Mouse (Mus musculus) intestine, embryonic 14.5 days (tissue): Measurements from ENCODE around the gene Robo1. TPM values are rescaled to one million over a fixed set of nuclear protein-coding genes. Genes with fewer than 3 reads are reported as not detected.

Experiments
- ATAC-seq: fragments of 200-750 bp; cut with Nextera tagmentation; replicated peaks from 2 replicates; pipeline ENCODE4 v1.8.0; 2017; ENCODE audit warnings: low read depth, moderate number of reproducible peaks, moderate TSS enrichment, moderate library complexity; ENCODE audit not compliant: low FRiP score, low TSS enrichment
- DNase-seq: peaks from one replicate; pipeline ENCODE4 v3.0.0-alpha.2; 2018; ENCODE audit warnings: low spot score
- H3K27ac ChIP-seq: fragments of 300-500 bp; sonication (generic); 2 replicates; pipeline ENCODE4 v1.5.1; 2014; ENCODE audit warnings: low read depth, mild to moderate bottlenecking, control low read depth
- H3K27me3 ChIP-seq: fragments of 300-500 bp; sonication (generic); replicated peaks from 2 replicates; pipeline ENCODE4 v1.6.1; 2014; ENCODE audit warnings: low read length, control low read depth; ENCODE audit not compliant: control insufficient read depth, insufficient read depth
- H3K36me3 ChIP-seq: fragments of 300-500 bp; sonication (generic); 2 replicates; pipeline ENCODE4 v1.6.1; 2014; ENCODE audit warnings: low read length, control low read depth; ENCODE audit not compliant: control insufficient read depth, insufficient read depth
- H3K4me1 ChIP-seq: fragments of 300-500 bp; sonication (generic); replicated peaks from 2 replicates; pipeline ENCODE4 v1.6.1; 2014; ENCODE audit warnings: low read length, control low read depth, mixed read lengths; ENCODE audit not compliant: control insufficient read depth, insufficient read depth
- H3K4me2 ChIP-seq: fragments of 300-500 bp; sonication (generic); 2 replicates; pipeline ENCODE4 v1.6.1; 2014; ENCODE audit warnings: low read length
- H3K4me3 ChIP-seq: fragments of 300-500 bp; sonication (generic); 2 replicates; pipeline ENCODE4 v1.5.1; 2014; ENCODE audit warnings: low read depth, low read length, control low read depth, mixed read lengths
- H3K9ac ChIP-seq: fragments of 300-500 bp; sonication (generic); 2 replicates; pipeline ENCODE4 v1.6.1; 2014; ENCODE audit warnings: mild to moderate bottlenecking, low read length
- H3K9me3 ChIP-seq: fragments of 300-500 bp; sonication (generic); 2 replicates; pipeline ENCODE4 v1.6.1; 2016; ENCODE audit warnings: low read length, control low read depth; ENCODE audit not compliant: control insufficient read depth
- WGBS: fragments of 180-500 bp; shearing (Covaris S2); extraction: QIAGEN DNeasy Blood & Tissue Kit; methylation state at CpG from one replicate; pipeline ENCODE4 v1.1.7; 2014; 5-methylcytosine and 5-hydroxymethylcytosine counted together
- polyA plus RNA-seq: library from polyadenylated mRNA; unstranded; fragments of >200 nt; fragmentation: Nextera tagmentation; extraction: Ambion mirVana; gene quantifications from 2 replicates; pipeline ENCODE4 v1.2.1, GENCODE M21; 2014

Gene Robo1
- polyA plus RNA-seq, 1 experiment from 2014 or later: 24.1 TPM

DNA sequence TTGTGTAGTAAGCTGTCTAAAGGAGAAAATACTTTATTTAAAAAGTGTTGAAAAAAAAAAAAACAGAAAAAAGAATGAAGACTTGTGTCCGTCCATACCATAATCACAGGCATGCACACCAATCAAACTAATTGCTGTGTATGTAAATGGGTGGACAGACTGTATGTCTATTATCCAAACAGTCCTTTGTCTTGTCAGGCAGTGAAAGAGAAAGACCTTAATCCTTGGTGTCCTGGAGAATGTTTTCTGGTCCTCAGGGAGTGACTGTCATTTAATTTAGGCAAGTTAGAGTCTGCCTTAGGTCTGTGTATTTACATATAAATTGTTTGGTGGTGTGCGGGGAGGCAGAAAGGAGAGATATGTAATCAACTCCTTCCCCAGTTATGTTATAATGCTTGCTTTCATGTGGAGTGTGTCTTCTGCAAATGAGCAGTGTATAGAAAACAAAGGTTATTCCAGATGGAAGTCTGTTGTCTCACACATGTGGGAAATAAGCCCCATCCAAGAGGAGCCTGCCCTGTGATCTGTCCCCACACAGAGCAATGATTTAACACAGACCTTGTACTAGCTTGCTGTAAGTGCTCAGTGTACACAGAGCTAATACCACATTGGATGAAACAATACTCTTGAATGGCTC lies 162.0 kb downstream of the Robo1 start:
- Histone ChIP-seq H3K9ac (no peak overlapping the region), H3K36me3 (no peaks in the 10 kb centered on the region), H3K4me1 (peaks cover 2% of the 10 kb centered on the region; the same call in 1 of the 2 replicates), H3K4me2 (no peak overlapping the region), H3K9me3 (no peaks in the 10 kb centered on the region), H3K27ac (no peak overlapping the region), H3K27me3 (no peaks in the 10 kb centered on the region), H3K4me3 (no peak overlapping the region)
- DNase-seq (no peak), ATAC-seq (no peak)
- 20% methylated on average over 2 of the region's 2 CpGs for WGBS

- Histone ChIP-seq H3K4me3 (no peak overlapping the region), H3K27me3 (no peaks in the 10 kb centered on the region), H3K36me3 (no peaks in the 10 kb centered on the region), H3K4me2 (no peak overlapping the region), H3K4me1 (no peaks in the 10 kb centered on the region), H3K27ac (no peak overlapping the region), H3K9me3 (no peaks in the 10 kb centered on the region), H3K9ac (no peak overlapping the region)
- WGBS: 49% methylated on average over 6 of the region's 6 CpGs
- no peak for ATAC-seq
- DNase-seq: no peak
Observed at GRCm38 (mm10) chr16:72510716-72511199, 202.7 kb downstream of the Robo1 start.

DNA sequence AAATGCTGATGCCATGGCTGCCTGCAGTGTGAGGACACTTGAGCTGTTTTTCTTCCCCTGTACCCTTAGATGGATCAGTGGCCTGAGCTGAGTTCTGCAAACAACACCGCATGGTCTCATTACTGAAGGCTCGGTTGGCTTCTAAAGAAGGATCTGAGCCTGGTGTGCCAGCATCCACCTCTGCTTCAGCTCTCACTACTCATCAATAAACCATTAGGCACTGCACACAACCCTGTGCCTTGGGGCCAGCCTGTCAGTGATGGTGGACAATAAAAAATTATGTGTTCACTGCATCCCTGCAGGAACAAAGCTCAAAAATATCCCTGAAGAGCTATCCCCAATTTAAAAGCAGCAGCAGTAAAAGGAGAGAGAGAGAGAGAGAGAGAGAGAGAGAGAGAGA lies 223.2 kb downstream of the Robo1 start:
- no peak overlapping the region for H3K9ac ChIP-seq
- H3K9me3 ChIP-seq: no peaks in the 10 kb centered on the region
- WGBS: 83% methylated on average over 2 of the region's 2 CpGs
- H3K36me3 ChIP-seq: no peaks in the 10 kb centered on the region
- no peak for ATAC-seq
- no peaks in the 10 kb centered on the region for H3K27me3 ChIP-seq
- H3K4me3 ChIP-seq: no peak overlapping the region
- H3K4me1 ChIP-seq: no peaks in the 10 kb centered on the region
- no peak for DNase-seq
- no peak overlapping the region for H3K27ac ChIP-seq
- H3K4me2 ChIP-seq: no peak overlapping the region

DNA sequence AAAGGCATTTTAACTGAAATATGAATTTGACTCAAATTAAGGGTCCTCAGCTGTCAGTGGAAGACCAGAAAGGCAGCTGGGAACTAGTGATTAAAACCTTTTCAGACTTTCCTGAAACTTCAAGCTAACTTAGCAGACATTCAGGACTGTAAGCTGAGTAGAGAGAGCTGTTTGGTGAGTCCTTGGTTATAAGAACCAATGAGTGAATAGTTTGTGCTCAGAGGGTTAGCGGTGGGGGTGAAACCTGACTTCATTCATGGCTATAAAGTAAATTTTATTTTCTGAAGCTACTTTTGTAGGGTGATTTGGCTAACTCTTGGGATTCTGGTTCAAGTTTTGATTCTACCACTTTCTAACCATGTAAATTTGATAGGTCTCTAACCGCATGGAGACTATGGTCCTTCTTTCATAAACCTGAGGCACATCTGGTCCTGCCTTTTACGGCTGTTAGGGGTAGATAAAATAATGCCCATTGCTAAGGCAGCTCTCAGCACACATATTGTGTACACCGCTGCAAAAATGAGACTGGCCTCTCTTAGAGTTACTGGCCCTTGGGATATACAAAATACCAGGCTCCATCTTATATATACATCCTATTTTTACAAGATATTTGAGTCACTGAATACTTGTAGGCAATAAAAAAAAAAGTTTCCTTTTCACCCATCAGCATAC lies 225.9 kb downstream of the Robo1 start:
- DNase-seq: no peak
- WGBS: 92% methylated on average over 4 of the region's 4 CpGs
- Histone ChIP-seq H3K27me3 (no peaks in the 10 kb centered on the region), H3K9ac (no peak overlapping the region), H3K36me3 (no peaks in the 10 kb centered on the region), H3K4me3 (no peak overlapping the region), H3K4me1 (no peaks in the 10 kb centered on the region), H3K4me2 (no peak overlapping the region), H3K27ac (no peak overlapping the region), H3K9me3 (no peaks in the 10 kb centered on the region)
- ATAC-seq: no peak

DNA sequence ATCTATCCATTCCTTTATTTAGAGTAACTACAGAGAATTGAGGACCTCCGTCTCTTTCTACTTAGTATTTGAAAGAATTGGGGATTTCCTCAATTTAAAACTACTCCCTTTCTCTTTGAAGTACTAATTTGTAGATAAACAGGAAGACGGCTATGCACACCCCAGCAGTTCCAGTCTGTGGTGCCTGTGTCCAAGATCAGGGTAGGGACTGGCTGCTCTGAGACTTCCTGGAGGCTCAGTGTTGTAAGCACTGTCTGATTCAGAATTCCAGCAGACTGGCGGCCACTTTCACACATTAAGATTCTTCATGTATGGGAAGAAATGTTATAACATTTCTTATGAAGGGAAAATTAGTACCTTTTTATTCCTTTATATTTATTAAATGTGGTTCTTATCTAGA lies 230.1 kb downstream of the Robo1 start:
- Histone ChIP-seq H3K9ac (no peak overlapping the region), H3K4me3 (no peak overlapping the region), H3K27me3 (no peaks in the 10 kb centered on the region), H3K27ac (no peak overlapping the region), H3K36me3 (no peaks in the 10 kb centered on the region), H3K4me2 (no peak overlapping the region), H3K9me3 (no peaks in the 10 kb centered on the region), H3K4me1 (no peaks in the 10 kb centered on the region)
- no peak for DNase-seq
- ATAC-seq: no peak
- WGBS: 55% methylated on average over 3 of the region's 3 CpGs

DNA sequence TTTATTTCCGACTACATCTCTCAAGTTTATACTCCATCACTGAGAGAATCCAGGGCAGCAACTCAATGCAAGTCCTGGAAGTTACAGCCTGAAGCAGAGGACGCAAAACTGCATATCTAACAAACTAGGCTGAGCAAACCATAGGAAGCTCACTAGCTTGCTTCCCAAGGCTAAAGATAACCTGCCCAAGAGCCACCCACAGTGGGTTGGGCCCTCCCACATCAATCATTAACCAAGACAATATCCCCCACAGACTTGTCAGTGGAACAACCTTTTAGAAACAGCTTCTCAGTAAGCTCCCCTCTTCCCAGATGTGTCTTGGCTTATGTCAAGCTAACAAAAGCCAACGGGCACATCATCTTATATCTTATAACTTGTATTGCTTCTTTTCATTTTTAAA lies 235.8 kb downstream of the Robo1 start:
- Histone ChIP-seq H3K4me2 (no peak overlapping the region), H3K4me1 (no peaks in the 10 kb centered on the region), H3K27me3 (no peaks in the 10 kb centered on the region), H3K36me3 (no peaks in the 10 kb centered on the region), H3K9me3 (no peaks in the 10 kb centered on the region), H3K27ac (no peak overlapping the region), H3K9ac (no peak overlapping the region), H3K4me3 (no peak overlapping the region)
- DNase-seq (no peak), ATAC-seq (no peak)
- WGBS: 60% methylated on average over 3 of the region's 3 CpGs

DNA sequence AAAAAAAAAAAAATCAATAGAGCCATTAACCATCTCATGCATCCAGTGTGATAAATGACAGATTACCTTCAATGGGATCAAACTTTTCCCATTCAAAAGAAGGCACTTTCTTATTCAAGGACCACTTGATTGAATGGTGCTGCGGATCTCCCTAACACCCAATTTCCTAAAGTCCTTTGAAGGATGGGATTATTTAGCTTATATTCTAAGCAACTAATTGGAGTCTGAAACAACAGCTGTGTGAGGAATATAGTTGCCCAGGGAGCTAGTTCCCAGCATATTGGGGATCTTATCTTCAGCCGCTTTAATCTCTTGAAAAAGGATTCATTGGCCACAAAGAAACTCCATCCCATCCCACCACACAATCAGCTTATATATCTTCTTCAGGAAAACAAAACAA lies 236.8 kb downstream of the Robo1 start:
- Histone ChIP-seq H3K36me3 (no peaks in the 10 kb centered on the region), H3K4me1 (no peaks in the 10 kb centered on the region), H3K27me3 (no peaks in the 10 kb centered on the region), H3K4me3 (no peak overlapping the region), H3K27ac (no peak overlapping the region), H3K9me3 (no peaks in the 10 kb centered on the region), H3K9ac (no peak overlapping the region), H3K4me2 (no peak overlapping the region)
- ATAC-seq (no peak), DNase-seq (no peak)
- 77% methylated on average over 2 of the region's 2 CpGs for WGBS

- no peak overlapping the region for H3K27ac ChIP-seq
- ATAC-seq (no peak), DNase-seq (no peak)
- no peaks in the 10 kb centered on the region for H3K4me1 ChIP-seq
- no peak overlapping the region for H3K9ac ChIP-seq
- no peak overlapping the region for H3K4me3 ChIP-seq
- 73% methylated on average over 8 of the region's 8 CpGs for WGBS
- H3K9me3 ChIP-seq: no peaks in the 10 kb centered on the region
- no peaks in the 10 kb centered on the region for H3K36me3 ChIP-seq
- no peaks in the 10 kb centered on the region for H3K27me3 ChIP-seq
- H3K4me2 ChIP-seq: no peak overlapping the region
Observed at GRCm38 (mm10) chr16:72551672-72552243, 243.7 kb downstream of the Robo1 start.
